Mouse (Mus musculus) retina, embryonic 14.5 days (tissue): Measurements from ENCODE around the gene Ccdc85b.
"Not testable (repeated sequence)": the region's sequence is repeated elsewhere in the genome, so short reads cannot be mapped to it uniquely, and the experiment has no call there.

ENCODE experiments used
- DNase-seq: peaks from one replicate; pipeline ENCODE4 v3.0.0-alpha.2; 2015; ENCODE audit warnings: low spot score

The Ccdc85b gene

DNA sequence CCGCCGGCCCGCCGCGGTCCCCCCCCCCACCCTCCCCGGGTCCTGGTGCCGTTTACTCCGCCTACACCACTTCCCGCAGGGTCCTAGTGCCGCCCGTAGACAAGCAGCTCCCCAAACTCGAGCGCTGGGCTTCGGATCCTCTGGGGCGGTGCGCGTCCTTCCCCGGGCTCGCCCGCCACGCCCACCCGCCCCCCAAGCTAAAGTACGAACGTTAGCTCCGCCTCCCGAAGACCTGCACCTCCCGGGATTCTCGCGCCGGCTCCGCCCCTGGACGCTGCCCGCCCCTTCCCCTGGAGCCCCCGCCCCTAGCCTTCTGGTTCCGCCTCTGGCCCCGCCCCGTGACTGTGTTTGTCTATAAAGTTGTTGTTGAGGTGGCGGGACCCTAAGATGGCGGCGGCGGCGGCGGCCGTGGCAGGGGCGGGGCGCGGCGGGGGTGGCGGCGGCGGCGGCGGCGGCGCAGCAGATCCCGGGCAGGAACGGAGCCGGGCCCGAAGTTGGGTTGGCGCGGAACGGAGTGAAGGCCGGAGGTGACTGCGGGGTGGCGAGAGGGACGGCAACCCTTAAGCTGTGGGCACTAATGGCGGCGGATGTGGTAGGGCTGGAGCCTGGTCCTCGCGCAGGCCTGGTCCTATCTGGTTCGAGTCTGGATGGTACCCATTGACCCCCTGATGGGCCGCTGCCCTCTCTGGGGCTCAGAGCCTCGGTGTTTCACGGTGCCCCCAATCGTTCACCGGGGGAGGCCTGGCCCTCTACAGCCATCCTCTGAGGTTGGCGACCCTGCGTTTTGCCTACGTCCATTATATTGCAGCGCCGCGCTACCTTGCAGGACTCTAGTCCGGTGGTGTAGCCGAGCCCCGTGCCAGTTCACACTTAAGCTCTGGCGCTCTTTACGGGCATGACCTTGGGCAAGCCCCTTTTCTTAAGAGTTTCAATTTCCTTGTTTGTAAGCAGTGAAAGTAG is 32.6 kb downstream of the Ccdc85b start, which contains the start of the genes Drap1 and AI837181:
TSS of gene Drap1 (minus strand) at position 198 of the 960 bp plus-strand sequence.
TSS of gene AI837181 (plus strand) at position 363 of the 960 bp plus-strand sequence.
- DNase-seq, result peak; percentile 98

DNA sequence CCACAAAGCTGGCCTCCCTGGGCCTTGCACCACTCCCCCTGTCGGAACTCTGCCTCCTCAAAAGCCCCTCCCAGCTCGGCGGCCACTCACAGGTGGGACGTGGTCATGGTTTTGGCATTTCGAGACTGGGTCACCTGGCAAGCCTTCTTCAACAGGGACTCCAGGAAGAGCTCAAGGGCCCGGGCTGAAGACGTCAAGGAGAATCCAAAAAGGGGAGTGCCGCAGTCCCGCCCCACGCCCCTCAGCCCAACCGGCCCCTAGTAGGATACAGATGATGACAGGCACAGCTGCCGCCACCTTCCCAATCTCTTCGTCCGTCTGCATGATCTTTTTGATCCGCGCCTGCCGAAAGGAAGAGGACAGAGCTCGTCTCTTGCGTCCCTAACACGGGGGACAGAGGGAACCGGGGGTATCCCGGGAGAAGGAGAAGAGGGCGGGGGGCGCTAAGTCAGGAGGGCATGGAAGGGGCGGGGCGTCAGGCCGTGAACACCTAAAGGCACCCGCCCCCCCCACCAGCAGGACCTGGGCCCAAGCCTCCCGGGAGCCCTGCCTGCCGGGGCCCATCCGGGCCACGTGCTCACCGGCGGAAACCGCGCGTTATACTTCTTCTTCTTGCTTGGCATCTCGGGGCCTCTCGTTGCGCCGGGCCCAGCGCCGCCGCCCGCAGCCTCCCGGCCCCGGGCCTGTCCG is 33.5 kb downstream of the Ccdc85b start:
- peak; percentile 73 for DNase-seq

DNA sequence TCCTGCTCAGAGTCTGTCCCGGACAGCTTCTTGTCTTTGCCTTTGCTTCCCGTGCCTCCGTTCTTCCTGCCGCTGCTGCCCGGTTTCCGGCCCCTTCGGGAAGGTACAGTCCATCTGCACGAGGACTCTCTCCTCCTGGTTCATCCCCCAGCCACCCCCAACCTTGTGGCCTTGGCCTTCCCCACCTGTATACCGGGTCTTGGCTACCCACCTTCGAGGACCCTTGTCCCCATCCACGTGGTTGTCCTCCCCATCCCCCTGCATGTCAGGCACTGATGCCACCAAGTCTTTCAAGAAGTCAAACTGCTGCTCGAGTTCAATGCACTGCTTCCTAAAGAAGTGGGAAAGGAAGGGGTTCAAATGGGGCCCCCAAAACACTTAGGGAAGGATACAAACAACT is 34.1 kb downstream of the Ccdc85b start:
- DNase-seq, result no peak

DNA sequence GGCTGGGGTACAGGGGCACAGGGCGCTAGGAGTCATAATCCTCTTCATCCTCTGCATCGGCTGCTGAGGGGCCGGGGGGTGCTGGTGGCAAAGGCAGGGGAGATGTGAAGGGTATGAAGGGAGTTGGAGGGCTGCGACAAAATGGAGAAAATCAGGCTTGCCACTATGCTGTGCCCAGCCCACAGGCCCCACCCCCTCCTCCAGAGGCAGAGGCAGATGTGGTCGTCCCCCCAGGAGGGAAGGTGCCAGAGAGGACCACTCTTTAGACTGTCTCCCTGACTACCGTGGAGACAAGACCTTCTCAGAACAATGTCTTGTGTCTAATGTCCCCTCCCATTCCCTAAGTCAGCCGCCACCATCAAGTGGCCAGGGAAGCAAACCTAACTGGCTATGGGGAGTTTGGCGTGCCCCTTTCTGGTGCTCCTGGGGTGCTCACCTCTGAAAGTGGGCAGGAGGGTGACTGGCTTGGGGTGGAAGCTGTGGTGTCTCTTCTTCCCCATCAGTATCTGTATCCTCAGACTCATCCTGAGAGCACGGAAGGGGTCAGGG is 34.7 kb downstream of the Ccdc85b start:
- DNase-seq, result no peak

DNA sequence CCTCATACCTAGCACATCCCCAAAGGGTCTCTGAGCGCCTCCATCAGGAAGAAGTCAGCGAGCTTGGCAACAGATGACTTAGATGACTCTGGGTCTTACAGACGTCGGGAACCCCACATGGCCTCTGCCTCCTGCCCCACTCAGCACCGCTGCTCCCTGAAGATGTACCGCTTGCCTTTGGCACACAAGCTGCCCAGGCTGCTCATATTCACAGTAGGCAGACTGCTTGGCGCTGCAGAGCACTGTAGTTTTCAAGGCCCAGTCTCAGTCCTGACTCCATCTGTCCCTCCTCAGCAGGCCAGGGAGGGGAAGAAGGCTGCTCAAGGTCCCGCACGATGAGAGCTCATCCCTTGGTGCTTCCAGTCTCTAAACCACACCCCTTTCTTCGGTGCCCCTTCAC is 35.4 kb downstream of the Ccdc85b start:
- no peak for DNase-seq

DNA sequence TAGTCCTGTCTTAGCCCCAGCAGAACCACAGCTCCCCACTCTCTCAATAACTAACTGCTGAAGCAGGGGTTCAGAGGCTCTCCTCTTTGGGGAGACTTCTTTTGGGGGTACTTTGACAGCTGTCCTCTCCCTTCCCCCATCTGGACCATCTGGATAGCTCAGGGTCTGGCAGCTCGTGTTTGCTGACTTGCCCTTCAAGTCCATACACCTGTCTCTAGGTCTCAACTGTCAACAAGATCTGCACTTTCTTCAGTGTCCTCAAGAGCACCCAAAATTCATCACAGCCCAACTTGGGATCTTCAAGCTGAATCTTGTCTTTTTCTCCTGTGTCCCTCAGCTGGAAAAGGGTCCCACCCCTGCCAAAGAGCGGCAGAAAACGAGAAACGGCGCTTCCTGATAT is 35.9 kb downstream of the Ccdc85b start:
- DNase-seq, result no peak

DNA sequence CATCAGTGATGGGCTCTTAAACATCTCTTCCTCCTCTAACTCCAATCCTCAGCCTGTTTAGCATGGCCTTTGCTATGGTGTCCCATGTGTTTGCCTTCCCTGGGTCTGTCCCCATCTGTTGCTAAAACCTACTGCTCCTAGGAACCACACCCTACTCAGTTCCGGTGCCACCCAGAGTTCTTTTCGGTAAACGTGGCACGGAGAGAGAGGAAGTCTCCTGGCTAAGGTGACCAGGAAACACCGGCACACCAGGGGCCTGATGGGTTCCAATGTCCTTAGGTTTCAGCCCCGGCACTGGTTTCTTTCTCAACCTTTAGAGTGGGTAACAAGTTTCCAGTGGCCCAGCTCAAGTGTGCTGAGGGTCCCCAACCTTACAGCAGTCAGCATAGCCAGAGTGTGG is 37.1 kb downstream of the Ccdc85b start:
- DNase-seq, result no peak

DNA sequence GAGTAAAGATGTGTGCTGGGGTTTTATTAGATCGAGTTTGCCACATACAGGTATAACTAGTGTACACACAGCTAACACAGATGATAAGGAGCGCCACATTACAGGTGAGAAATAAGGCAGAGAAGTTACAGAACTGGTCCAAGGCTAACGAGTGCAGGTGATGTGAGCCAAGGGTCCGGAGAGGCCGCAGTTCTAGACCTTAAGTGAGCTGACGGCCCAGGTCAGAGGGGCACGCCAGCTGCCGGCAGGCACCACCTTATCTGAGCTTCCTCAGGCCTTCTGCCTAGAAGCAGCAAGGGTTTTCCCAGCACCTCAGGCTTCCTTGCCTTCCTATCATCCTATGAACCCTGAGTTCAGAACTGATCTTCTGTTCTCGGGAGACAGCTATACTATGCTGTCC is 38.1 kb downstream of the Ccdc85b start:
- DNase-seq, result no peak

DNA sequence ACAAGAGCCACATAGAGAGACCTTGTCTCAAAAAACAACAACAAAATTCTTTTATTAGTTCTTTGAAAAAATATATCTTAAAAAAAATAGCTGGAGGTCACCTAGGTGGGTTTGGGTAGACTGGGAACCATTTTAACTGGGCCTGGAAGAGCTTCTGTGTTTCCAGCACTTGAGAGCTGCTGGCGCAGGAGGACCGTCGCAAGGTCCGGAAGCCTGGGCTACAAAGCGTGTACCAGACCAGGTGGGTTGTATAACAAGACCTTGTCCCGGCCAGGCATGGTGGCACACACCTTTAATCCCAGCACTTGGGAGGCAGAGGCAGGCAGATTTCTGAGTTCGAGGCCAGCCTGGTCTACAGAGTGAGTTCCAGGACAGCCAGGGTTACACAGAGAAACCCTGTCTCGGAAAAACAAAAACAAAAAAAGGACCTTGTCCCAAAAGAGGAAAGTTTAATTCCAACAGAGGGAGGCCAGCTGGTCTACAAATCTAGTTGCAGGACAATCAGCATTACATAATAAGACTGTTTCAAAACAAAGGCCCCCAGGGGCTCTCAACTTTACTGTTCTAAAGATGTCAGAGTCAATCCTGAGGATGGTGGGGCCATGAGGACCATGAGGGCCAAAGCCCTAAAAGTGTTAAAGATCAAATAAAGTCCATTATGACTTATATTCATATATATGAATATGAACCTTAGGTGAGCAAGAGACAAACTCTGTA is 38.8 kb downstream of the Ccdc85b start:
- no peak for DNase-seq

DNA sequence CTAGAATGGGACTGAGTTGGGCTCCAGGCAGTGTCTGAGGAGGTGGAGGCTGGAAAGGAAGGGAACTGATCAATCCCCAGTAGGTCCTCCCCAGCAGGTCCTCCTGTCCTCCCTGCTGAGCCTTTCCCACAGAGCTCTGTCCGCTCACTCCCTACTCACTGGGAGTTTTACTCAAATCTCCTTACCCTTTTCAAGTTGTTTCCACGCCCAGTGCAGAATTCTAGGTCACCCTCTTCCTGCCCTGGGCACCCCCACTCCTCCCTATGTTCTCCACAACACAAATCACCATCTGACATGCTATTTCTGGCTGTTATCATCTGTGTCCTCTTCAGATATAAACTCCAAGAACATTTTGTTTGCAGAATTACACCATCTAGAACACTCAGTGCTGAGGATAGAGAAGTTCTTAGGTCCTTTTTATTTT is 43.1 kb downstream of the Ccdc85b start:
- no peak for DNase-seq

DNA sequence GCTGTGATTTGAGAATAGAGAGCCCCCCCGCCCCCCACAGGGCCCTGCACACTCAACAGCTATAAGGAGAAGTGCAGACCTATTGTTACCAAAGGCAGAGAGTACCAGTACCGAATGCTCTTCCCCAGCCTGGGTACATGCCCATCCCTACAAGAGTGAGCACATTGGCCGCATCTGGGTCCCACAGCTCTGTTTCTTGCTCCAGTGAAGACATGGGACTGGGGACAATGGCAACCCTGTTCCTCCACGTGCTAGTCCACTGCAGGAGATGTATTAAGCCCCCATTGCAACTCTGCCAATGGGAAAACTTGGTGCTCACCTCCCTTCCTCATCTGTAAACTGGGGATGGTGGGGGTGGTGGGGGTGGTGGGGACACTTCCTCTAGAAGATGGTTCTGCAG is 43.9 kb downstream of the Ccdc85b start:
- no peak for DNase-seq

DNA sequence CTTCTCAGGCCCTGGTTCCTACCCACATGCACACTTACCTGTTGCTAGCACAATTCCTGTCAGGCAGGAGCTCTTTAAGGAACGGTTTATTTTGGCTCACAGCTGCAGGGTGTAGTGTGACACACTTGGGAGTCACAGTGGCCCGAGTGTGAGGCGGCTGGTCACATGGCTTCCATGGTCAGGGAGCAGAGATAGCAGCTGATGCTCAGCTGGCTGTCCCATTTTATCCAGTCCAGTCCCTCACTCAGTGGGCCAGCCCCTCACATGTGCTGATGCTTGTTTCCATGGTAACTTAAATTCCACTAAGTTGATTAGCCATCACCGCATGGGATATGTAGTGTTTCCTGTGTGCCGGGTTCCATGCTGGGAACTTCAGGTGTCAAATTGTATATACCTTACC is 45.7 kb downstream of the Ccdc85b start:
- DNase-seq, result no peak

DNA sequence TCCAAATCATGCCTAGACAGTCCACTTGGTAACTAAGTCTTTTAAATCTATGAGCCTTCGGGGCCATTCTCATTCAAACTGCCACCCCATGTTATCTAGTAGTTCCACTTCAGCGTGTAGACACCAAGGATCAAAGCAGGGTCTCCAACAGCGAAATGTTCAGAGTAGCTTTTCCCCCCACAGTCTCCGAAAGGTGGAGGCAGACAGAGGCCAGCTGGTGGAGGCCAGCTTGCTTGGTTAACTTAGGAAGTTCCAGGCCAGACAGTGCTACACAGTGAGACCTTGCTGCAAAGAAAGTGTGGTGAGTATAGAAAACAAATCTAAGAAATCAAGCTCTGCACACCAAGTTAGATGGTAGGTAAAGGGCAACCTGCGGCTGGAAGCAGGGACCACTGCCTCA is 47.1 kb downstream of the Ccdc85b start:
- no peak for DNase-seq

DNA sequence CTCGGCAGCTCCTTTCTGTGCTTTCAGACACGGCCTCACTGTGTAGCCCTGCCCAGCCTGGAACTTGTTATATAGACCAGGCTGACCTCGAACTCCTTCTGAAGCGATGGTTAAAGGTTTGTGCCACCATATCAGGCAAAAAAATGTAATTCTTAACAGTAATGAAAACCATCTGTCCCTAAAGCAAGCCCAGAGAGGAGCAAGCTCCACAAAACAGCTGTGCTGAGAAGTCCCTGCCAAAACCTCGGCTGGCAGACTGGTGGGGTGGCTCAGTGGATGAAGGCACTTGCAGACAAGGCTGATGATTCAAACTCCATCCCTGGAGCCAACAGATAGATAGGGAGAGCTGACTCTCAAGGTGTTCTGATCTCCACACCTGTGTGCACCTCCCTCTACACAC is 48.6 kb downstream of the Ccdc85b start:
- no peak for DNase-seq

DNA sequence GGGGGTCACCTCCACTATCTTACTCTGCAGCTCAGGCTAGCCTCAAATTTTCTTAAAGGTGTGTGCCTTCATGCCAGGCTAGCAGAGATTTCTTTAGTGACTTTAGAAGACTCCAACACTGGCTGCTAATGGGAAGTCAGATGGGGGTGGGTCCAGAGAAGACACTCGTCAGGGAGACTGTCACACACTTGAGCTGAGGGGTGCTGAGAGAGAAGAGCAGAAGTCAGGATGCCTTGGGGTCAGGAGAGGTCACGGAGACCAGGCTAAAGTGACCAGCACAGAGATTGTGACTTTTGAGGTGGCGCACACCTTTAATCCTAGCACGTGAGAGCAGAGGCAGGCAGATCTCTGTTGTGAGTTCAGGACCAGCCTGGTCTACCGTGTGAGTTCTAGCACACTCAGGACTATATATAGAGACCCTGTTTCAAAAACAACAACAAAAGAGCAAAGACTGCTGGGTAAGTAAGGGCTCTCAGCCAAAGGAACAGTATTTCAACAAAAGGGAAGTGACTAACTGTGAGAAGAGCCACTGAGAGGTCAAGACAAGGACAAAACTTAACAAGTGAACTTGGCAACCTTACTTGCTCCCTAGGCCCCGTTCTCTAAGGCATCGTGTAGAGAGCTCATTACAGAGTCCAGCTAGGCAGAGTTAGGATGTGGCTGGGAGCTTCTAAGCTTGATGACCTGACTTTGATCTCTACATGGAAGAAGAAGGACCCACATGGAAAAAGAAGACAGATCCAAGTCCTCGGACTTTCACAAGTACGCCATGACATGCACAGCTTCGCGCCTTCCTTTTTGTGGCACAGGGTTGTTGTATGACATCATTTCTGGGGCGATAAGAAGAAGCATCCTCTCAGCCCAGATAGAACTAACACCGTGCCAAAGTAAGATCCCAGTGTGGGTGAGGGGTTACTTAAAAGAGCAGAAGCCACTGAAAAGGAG is 49.4 kb downstream of the Ccdc85b start:
- no peak for DNase-seq

DNA sequence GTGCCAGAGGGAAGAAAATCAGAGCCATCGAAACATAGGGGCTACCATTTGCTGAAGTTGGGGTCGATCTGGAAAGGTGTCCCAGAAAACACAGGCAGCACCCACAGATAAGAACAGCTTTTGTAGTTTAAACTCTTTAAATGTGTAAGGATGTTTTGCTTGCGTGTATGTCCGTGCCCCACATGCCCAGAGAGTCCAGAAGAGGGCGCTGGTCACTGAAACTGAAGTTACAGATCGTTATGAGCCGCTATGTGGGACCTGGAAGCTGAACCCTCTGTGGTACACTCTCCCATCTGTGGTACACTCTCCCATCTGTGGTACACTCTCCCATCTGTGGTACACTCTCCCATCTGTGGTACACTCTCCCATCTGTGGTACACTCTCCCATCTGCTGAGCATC is 50.6 kb downstream of the Ccdc85b start:
- DNase-seq, result no peak

DNA sequence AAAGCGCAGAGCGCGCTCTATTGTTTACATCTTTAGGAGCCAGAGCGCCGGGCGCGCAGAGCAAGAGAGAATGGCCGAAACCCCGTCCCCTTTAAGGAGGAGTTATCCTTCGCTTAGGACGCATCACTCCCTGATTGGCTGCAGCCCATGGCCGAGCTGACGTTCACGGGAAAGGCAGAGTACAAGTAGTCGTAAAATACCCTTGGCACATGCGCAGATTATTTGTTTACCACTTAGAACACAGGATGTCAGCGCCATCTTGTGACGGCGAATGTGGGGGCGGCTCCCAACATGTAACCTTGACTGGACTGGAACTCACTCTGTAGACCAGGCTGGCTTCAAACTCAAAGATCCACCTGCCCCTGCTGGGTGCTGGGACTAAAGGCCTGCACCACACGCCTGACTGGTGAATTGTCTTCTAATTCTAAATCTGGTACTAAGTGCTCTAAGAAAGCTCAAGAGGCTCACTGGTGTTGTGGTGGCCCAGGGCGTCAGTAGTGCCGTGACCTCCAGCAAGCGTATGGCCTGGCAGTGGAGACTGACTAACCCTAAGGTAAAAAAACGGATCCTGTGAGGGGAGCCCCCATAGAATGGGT is 51.1 kb downstream of the Ccdc85b start:
- not testable (repeated sequence) for DNase-seq

DNA sequence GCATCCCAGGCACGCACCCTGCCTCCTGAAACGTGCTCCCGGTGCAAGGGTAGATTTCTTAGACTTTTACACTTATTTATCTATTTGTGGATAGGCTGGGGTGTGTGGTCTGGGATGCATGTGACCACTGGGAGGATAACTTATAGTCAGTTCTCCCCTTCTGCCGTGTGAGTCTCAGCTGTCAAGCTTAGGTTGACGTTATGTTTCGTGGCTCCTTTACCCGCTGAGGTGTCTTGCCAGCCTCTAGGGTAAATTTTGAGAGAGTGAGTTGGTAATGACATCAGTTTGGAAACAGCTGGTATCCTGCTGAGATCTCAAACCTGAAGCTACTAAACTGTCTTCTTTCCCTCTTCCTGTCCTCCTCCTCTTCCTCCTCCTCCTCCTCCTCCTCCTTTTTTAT is 51.8 kb downstream of the Ccdc85b start:
- DNase-seq, result no peak
